Mouse (Mus musculus) right cerebral cortex, adult 2 months (tissue): ENCODE data around the gene Ang2.
A peak's percentile ranks its signal among the peaks of the same experiment; 100 is the strongest.

ENCODE experiments used
- DNase-seq, 2 experiments: peaks; one replicate each; pipeline ENCODE4 v3.0.0; 2021 to 2022; ENCODE audit warnings: low spot score in 2 of 2

The Ang2 gene

DNA sequence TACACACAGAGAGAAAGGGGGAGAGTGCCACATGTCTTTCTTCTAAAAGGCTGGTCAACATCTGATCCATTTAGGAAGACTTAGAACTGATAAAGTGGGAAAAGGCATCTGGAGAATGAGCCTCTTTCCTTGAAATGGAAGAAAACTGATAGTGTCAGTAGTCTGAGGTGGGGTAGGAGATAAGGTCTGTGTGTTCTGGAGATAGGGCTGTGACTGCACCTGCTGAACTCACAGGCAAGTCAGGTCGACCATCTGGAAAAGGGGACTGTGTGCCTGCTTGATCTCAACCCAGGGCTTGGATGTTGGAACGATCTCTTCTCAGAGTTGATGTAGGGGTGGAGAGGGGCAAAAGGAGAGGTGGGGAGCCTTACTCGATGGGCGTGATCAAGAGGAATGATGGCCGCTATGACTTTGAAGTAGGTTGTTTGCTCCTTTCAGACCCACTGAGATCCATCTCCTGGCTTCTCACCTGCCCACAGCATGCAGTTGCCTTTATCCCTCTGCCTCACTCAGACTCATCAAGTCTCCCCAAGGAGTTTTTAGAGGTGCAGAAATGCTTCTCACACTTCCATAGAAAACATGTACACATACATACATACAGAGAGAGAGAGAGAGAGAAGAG, 46.6 kb downstream of the Ang2 start:
- no peak for DNase-seq

DNA sequence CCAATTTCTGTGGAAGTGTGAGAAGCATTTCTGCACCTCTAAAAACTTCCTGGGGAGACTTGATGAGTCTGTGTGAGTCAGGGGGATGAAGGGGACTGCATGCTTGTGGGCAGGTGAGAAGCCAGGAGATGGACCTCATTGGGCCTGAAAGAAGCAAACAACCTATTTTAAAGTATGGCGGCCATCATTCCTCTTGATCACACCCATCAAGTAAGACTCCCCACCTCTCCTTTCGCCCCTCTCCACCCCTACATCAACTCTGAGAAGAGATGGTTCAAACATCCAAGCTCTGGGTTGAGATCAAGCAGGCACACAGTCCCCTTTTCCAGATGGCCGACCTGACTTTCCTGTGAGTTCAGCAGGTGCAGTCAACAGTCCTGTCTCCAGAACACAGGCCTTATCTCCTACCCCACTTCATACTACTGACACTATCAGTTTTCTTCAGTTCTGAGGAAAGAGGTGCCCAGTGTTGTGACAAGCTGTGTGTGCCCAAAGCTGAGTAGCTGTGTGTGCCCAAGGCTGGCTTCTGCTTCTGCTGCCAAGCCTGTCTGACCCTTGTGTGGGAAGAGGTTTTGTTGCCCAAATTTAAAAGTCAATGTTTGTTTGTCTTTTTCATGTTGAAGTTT, 48.6 kb downstream of the Ang2 start:
- DNase-seq = no peak

DNA sequence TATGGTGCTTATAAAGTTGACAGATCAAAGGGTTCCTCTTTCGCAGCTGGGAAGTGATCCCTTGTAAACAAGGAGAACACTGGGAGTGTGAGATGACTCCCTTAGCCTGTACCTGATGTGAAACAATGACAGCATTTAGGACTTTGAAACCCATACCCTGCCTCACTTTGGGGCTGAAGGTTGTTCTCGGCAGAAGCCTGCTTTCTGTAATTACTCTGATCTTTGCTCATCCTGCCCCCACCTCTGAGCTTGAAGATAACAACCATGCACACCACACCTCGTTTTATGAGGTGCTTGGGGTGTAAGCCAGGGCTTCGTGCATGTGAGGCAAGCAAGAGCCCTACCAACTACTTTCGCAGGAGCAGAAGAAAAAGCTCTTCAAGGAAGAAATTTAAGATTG, 49.8 kb downstream of the Ang2 start:
- no peak for DNase-seq

DNA sequence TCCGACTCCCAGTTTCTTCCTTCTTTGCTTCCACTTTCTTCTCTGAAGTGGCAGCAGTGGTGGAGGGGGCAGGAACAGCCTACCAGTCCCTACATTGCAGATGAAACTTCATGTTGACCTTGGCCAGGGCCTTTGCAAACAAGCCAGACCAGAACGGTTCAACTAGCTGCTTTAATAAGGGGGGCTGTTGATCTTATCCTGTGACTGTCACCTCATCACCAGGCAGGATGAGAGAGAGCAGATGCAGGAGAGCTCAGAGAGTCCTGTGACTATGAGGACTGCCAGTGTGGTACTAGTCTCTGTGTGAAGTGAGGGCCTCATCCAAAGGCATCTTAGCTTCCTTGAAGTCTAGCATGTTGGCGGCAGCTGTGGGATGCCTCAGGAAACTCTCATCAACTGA, 50.9 kb downstream of the Ang2 start:
- no peak for DNase-seq

DNA sequence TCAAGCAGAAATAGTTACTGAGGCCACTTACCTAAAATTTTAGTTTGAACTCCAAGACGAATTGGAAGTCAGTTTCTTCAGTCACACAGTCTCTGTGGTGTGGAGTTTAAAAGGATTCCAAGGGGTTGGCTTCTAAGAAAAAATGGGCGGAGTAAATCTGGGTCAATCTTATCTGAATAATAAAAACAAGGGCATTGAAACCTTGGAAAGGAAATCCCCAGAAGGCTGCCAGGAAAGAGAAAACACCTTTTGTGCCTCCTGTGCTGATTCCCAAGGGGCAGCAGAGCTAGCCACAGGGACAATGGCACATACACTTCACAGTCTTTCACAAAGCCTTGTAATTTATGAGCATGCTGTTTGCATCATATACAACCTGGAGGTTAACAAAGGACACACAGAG, 52.3 kb downstream of the Ang2 start, which contains the start of gene Rnase1:
Gene Rnase1 (minus strand): TSS at position 101 of the 400 bp plus-strand sequence.
- no peak for DNase-seq

DNA sequence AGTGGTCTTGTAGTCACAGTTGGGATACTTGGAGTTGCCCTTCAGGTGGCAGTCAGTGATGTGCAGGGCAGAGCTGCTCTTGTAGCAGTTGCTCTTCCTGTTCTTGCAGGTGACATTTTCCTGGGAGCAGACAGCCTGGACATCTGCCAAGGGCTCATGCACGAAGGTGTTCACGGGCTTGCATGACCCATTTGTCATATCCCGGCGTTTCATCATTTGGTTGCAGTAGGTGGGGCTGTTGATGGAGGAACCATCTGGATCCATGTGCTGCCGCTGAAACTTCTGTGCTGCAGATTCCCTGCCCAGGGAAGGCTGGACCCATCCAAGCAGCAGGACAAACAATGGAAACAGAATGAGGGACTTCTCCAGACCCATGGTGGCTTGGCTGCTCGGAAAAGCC, 53.4 kb downstream of the Ang2 start:
- peak in 1 of 2 experiments; percentile 13 for DNase-seq
